Mouse (Mus musculus) liver, embryonic 15.5 days (tissue): Measurements from ENCODE around the gene Gm10097. TPM values are rescaled to one million over a fixed set of nuclear protein-coding genes. Genes with fewer than 3 reads are reported as not detected.

Source experiments
- ATAC-seq: fragments of 200-750 bp; cut with Nextera tagmentation; 2 replicates; pipeline ENCODE4 v1.8.0; 2017; ENCODE audit warnings: moderate number of reproducible peaks, mild to moderate bottlenecking, moderate library complexity; ENCODE audit not compliant: insufficient read depth
- H3K27ac ChIP-seq: fragments of 300-500 bp; sonication (generic); replicated peaks from 2 replicates; pipeline ENCODE4 v1.5.1; 2015; ENCODE audit warnings: mild to moderate bottlenecking, inconsistent platforms
- H3K27me3 ChIP-seq: fragments of 300-500 bp; sonication (generic); 2 replicates; pipeline ENCODE4 v1.6.1; 2015; ENCODE audit warnings: mild to moderate bottlenecking, inconsistent platforms
- H3K36me3 ChIP-seq: fragments of 300-500 bp; sonication (generic); replicated peaks from 2 replicates; pipeline ENCODE4 v1.6.1; 2015; ENCODE audit warnings: moderate library complexity, mild to moderate bottlenecking, inconsistent platforms
- H3K4me1 ChIP-seq: fragments of 300-500 bp; sonication (generic); replicated peaks from 2 replicates; pipeline ENCODE4 v1.6.1; 2015; ENCODE audit warnings: inconsistent platforms
- H3K4me2 ChIP-seq: fragments of 300-500 bp; sonication (generic); 2 replicates; pipeline ENCODE4 v1.6.1; 2015; ENCODE audit warnings: moderate library complexity, mild to moderate bottlenecking, inconsistent platforms
- H3K4me3 ChIP-seq: fragments of 300-500 bp; sonication (generic); replicated peaks from 2 replicates; pipeline ENCODE4 v1.5.1; 2015; ENCODE audit warnings: mild to moderate bottlenecking, inconsistent platforms
- H3K9ac ChIP-seq: fragments of 300-500 bp; sonication (generic); 2 replicates; pipeline ENCODE4 v1.6.1; 2015; ENCODE audit warnings: moderate library complexity, mild to moderate bottlenecking, inconsistent platforms
- H3K9me3 ChIP-seq: fragments of 300-500 bp; sonication (generic); replicated peaks from 2 replicates; pipeline ENCODE4 v1.6.1; 2016; ENCODE audit warnings: inconsistent platforms
- WGBS: fragments of 180-500 bp; shearing (Covaris S2); methylation state at CpG from one replicate; pipeline ENCODE4 v1.1.7; 2015; ENCODE audit warnings: mixed read lengths; ENCODE audit not compliant: insufficient replicate concordance; 5-methylcytosine and 5-hydroxymethylcytosine counted together
- polyA plus RNA-seq: library from polyadenylated mRNA; unstranded; fragments of >200 nt; fragmentation: Nextera tagmentation; extraction: Ambion mirVana; gene quantifications from 2 replicates; pipeline ENCODE4 v1.2.1, GENCODE M21; 2015

Gene Gm10097
- polyA plus RNA-seq, 1 experiment from 2014 or later: 0.07 TPM

DNA sequence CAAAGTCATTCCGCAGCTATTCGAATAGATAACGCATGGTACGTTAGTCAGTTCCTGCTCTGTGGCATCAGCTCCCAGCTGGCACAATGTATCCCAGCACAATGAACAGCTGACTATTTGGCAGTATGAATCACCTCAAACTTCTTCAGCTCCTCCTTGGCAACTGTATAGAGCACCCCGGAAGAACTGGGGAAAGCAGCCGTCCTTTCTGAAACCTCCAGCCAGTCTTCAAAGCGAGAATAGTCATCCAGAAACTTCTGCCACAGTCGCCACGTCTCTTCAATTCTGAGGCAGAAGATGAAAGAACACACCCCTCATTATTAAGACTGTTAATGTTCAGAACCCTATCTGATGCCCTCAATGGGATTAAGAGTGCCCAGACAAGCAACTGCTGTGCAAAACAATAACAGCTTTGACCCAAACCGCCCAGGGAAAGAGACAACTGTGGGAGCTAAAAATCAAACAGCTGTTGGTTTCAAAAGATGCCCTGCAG lies 12.7 kb upstream of the Gm10097 start:
- 82% methylated on average over 10 of the region's 10 CpGs for WGBS
- ATAC-seq: no peak
- Histone ChIP-seq H3K9me3 (no peaks in the 10 kb centered on the region), H3K27ac (no peak overlapping the region), H3K4me3 (no peak overlapping the region), H3K4me2 (no peak overlapping the region), H3K36me3 (0 out of 2 replicates have a peak, but pooled peaks cover 22% of the 10 kb centered on the region), H3K27me3 (no peaks in the 10 kb centered on the region), H3K9ac (no peak overlapping the region), H3K4me1 (no peaks in the 10 kb centered on the region)

DNA sequence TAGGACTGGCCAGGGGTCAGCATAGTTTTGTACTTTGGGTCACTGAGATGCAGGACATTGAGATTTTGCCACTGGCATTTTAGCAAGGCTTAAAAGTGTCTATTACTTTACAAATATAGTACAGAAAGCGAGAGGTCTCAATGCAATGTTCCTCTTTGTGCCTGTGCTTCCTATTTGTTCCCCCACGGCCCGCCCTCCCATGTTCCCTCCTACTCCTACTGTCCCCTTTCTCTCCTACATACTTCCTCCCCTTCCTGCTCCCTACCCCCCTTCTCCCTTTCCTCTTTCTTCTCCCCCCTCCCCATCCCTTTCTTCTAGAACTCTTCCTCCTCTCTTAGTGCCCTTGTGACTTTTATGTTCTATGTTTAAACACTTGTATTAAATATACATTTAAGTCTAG lies 12.1 kb upstream of the Gm10097 start:
- ATAC-seq: no peak
- H3K9ac ChIP-seq: no peak overlapping the region

DNA sequence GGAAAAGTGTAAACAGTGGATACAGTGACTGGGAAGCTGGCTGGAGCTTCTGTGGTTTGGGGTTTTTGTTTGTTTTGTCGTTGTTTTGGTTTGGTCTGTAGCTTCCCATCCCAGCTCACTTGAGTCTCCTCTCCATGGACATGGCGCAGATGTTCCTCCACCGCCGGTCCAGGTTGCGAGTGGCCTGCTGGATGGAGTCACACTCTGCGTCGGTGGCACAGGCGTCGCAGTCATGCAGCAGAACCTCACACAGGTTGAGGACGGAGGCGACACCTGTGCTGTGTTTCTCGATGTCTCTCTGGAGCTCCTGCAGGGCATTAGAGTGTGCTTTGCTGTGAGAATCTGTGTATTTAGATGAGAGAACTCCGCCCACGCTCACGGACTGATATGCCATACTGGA lies 11.3 kb upstream of the Gm10097 start:
- H3K36me3 ChIP-seq: 0 out of 2 replicates have a peak, but pooled peaks cover 19% of the 10 kb centered on the region
- no peak overlapping the region for H3K9ac ChIP-seq
- H3K9me3 ChIP-seq: no peaks in the 10 kb centered on the region
- no peak overlapping the region for H3K4me3 ChIP-seq
- 77% methylated on average over 15 of the region's 15 CpGs for WGBS
- ATAC-seq: no peak
- no peak overlapping the region for H3K27ac ChIP-seq
- no peaks in the 10 kb centered on the region for H3K4me1 ChIP-seq
- no peaks in the 10 kb centered on the region for H3K27me3 ChIP-seq
- H3K4me2 ChIP-seq: no peak overlapping the region

More for the DNA sequence above, 12.1 kb upstream of the Gm10097 start:
- WGBS: 48% methylated on average over 3 of the region's 3 CpGs
- Histone ChIP-seq H3K4me2 (no peak overlapping the region), H3K9me3 (no peaks in the 10 kb centered on the region), H3K27me3 (no peaks in the 10 kb centered on the region), H3K27ac (no peak overlapping the region), H3K4me3 (no peak overlapping the region), H3K36me3 (0 out of 2 replicates have a peak, but pooled peaks cover 19% of the 10 kb centered on the region), H3K4me1 (no peaks in the 10 kb centered on the region)

DNA sequence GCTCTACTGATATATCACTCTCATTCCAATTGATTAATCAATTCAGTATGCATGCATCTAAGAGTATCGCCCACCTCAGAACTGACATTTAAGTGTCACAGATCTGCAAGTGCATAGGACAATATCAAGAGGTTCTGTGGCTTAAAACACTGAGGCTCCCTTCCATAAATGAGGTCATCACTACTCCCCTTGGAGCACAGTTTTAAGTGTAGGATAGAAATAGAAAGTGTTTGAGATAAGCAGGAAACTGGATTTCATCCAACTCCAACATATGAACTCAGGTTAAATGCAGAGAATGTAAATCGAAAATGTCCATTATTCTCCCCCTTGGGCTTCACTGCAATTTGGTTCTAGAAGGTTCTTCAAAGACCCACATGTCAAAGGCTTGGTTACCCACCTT lies 10.1 kb upstream of the Gm10097 start:
- Histone ChIP-seq H3K4me1 (no peaks in the 10 kb centered on the region), H3K27me3 (no peaks in the 10 kb centered on the region), H3K27ac (no peak overlapping the region), H3K9ac (no peak overlapping the region), H3K4me3 (no peak overlapping the region), H3K36me3 (0 out of 2 replicates have a peak, but pooled peaks cover 19% of the 10 kb centered on the region), H3K4me2 (no peak overlapping the region), H3K9me3 (no peaks in the 10 kb centered on the region)
- no peak for ATAC-seq
- WGBS: 54% methylated on average over 2 of the region's 2 CpGs

DNA sequence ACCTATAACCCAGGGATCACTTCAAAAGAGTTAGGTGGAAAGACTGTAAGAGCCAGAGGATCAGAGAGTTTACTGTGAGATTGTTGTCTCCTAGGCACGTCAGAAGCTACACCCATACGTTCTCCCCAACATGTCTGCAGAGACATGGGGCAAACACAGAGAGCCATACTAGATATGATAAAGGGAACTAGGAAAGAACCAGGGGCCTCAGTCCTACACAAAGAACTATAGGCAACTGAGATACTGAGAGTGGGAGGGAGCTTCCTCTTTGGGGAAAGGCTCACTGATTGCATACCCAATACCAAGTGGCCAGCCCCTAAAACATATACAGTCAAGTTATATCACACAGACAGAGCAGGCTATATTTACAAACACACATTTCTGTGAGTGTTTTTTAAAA lies 9.0 kb upstream of the Gm10097 start:
- Histone ChIP-seq H3K4me1 (no peaks in the 10 kb centered on the region), H3K4me3 (no peak overlapping the region), H3K9ac (no peak overlapping the region), H3K9me3 (no peaks in the 10 kb centered on the region), H3K4me2 (no peak overlapping the region), H3K27me3 (no peaks in the 10 kb centered on the region), H3K27ac (no peak overlapping the region), H3K36me3 (0 out of 2 replicates have a peak, but pooled peaks cover 17% of the 10 kb centered on the region)
- no peak for ATAC-seq
- WGBS: 23% methylated on average over 2 of the region's 2 CpGs

DNA sequence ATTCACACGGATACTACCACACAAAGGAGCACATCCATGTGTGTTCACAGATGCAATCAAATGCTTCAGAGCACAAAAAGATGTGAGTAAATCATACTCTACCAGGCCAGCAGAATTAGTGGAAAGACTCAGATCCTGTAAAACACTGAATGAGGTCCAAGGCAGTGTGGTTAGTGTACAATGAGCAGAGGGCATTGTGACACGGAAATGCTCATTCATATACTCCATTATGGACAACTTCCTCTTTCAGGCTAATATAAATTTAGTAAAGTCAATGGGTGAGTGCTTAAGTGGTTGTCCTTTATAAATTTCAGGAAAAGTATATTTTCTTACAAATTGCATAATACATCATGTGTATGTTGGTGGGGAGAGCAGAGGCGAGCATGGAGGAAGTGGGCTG lies 1.9 kb upstream of the Gm10097 start:
- no peak overlapping the region for H3K27ac ChIP-seq
- no peaks in the 10 kb centered on the region for H3K4me1 ChIP-seq
- no peak overlapping the region for H3K4me2 ChIP-seq
- 65% methylated on average over 3 of the region's 3 CpGs for WGBS
- no peaks in the 10 kb centered on the region for H3K9me3 ChIP-seq
- H3K36me3 ChIP-seq: 0 out of 2 replicates have a peak, but pooled peaks cover 17% of the 10 kb centered on the region
- ATAC-seq: no peak
- no peaks in the 10 kb centered on the region for H3K27me3 ChIP-seq
- no peak overlapping the region for H3K9ac ChIP-seq
- no peak overlapping the region for H3K4me3 ChIP-seq

DNA sequence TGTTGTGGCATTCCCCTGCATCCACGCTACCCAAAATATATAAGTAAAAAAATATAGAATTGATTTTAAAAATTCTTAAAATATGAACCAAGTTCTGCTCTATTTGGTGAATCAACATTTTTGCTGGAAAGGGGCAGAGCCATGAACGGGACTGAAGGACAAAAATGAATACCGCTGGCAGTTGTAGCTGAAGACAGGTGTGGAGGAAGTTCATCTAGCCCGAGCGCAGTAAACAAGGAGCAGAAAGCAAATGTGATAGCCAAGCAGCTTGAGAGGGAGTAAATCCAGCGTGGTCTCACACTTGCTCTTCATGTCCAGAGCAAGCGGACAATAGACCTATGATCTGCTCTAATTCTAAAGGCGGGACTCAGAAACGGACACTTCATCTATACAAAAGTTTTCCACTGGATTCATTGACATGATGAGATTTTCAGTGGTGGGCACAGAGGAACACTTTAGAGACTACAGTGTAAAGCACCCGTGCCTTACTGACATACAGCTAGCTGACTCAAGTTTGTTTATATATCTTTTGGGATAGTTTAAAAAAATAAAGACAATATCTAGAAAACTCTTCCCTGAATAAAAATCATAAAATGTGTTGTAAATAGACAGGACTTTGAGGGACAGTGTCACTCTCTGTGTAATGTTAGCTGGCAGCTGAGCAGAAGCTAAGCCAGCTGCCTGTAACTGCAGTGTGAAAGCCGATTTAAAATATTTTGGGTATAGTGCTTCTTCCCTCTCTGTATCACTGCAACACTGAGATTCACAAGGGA lies 1.4 kb downstream of the Gm10097 start:
- Histone ChIP-seq H3K27ac (no peak overlapping the region), H3K4me2 (no peak overlapping the region), H3K4me1 (no peaks in the 10 kb centered on the region), H3K27me3 (no peaks in the 10 kb centered on the region), H3K36me3 (0 out of 2 replicates have a peak, but pooled peaks cover 24% of the 10 kb centered on the region), H3K9ac (no peak overlapping the region), H3K4me3 (no peak overlapping the region), H3K9me3 (no peaks in the 10 kb centered on the region)
- ATAC-seq: no peak
- WGBS: 76% methylated on average over 11 of the region's 11 CpGs

DNA sequence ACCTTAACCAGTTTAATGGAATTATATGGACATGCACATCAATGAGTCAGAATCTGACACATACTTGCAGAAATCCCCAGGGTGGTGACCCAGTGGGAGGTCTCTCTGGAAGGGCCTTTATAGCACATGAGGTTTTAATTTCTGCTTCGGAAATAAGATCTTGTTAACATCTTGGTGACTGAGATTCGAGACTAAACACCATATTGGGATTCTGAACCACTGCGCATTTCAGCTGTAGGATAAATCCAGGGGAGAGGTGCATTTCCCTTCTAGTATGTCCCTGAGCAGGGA lies 1.9 kb downstream of the Gm10097 start:
- no peak overlapping the region for H3K27ac ChIP-seq
- 64% methylated on average over 3 of the region's 3 CpGs for WGBS
- H3K9ac ChIP-seq: no peak overlapping the region

DNA sequence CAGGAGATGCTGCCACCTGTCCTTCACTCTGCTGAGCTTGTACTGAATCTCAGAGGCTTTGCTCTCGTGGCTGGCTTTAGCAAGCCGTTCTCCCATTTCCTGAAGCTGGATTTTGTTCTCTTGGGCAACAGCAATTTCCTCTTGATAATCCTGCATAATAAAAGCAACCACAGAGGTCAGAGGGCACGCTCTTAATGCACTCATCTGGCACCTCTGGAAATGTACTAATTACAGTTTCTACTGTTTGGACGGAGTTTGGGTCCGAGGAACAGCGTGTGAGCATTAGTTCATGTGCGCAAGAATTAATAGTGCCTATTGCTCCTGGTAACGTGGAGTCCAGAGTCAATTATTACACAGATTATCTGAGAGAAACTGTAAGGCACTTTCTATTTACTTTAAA lies 3.1 kb downstream of the Gm10097 start:
- Histone ChIP-seq H3K4me2 (no peak overlapping the region), H3K27ac (no peak overlapping the region), H3K9me3 (no peaks in the 10 kb centered on the region), H3K36me3 (0 out of 2 replicates have a peak, but pooled peaks cover 22% of the 10 kb centered on the region), H3K9ac (no peak overlapping the region), H3K27me3 (no peaks in the 10 kb centered on the region), H3K4me1 (no peaks in the 10 kb centered on the region), H3K4me3 (no peak overlapping the region)
- 66% methylated on average over 8 of the region's 8 CpGs for WGBS
- no peak for ATAC-seq

More for the DNA sequence above, 1.9 kb downstream of the Gm10097 start:
- H3K4me3 ChIP-seq: no peak overlapping the region
- H3K36me3 ChIP-seq: 0 out of 2 replicates have a peak, but pooled peaks cover 26% of the 10 kb centered on the region
- no peaks in the 10 kb centered on the region for H3K9me3 ChIP-seq
- H3K4me2 ChIP-seq: no peak overlapping the region
- ATAC-seq: no peak
- no peaks in the 10 kb centered on the region for H3K4me1 ChIP-seq
- no peaks in the 10 kb centered on the region for H3K27me3 ChIP-seq

DNA sequence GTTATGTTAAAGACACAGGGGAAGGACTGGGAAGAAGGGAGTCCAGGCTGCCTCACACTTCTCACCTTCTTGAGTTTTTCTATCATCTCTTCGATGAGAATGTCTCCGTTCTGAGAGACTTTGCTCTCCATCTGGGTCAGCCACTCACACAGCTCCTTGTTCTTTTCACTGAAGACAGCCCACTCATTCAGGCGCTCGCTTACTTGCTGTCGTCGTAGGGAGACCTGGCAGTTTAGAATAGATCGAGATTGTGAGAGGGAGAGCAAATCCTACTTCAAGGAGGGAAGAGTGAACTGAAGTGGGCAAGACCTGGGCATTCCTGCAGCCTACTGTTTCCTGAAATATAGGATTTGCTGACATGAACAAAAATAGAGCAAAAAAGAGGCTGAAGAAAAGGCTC lies 6.7 kb downstream of the Gm10097 start:
- H3K4me2 ChIP-seq: no peak overlapping the region
- ATAC-seq: no peak
- no peaks in the 10 kb centered on the region for H3K27me3 ChIP-seq
- no peak overlapping the region for H3K27ac ChIP-seq
- H3K4me3 ChIP-seq: no peak overlapping the region
- H3K36me3 ChIP-seq: 0 out of 2 replicates have a peak, but pooled peaks cover 22% of the 10 kb centered on the region
- WGBS: 82% methylated on average over 7 of the region's 7 CpGs
- H3K9ac ChIP-seq: no peak overlapping the region
- H3K4me1 ChIP-seq: no peaks in the 10 kb centered on the region
- no peaks in the 10 kb centered on the region for H3K9me3 ChIP-seq

DNA sequence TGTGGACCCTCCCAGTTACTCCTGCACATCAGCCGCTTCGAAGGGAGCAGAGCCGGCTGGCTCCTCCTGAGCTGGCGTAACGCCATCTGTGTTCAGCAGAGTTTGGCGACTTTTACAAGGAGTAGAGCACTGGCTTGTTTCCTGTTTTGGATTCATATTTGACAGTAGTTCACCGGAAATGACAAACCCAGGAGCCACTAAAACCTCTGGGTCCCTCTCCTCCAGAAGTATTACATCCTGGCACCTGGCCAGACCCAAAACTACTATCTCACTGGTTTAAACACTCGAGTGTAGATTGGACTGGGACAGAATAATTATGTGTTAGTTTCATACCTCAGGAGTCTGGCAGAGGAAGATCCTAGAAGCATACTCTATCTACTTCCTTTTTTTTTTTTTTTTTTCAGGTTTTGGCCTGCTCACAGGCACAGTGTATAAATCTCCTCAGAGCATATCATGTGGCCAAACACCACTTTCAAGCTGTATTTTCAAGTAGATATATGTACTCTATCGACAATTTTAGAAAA lies 11.0 kb downstream of the Gm10097 start:
- H3K27ac ChIP-seq: no peak overlapping the region

More for the DNA sequence above, 11.0 kb downstream of the Gm10097 start:
- Histone ChIP-seq H3K4me1 (no peaks in the 10 kb centered on the region), H3K36me3 (peaks cover 7% of the 10 kb centered on the region; the same call in 1 of the 2 replicates), H3K4me2 (no peak overlapping the region), H3K27me3 (no peaks in the 10 kb centered on the region), H3K4me3 (no peak overlapping the region), H3K9me3 (no peaks in the 10 kb centered on the region), H3K9ac (no peak overlapping the region)
- 48% methylated on average over 9 of the region's 9 CpGs for WGBS
- no peak for ATAC-seq
